Mouse (Mus musculus) midbrain, embryonic 12.5 days (tissue): ENCODE results near the gene Tnfsfm13. TPM values are rescaled to one million over a fixed set of nuclear protein-coding genes. Genes with fewer than 3 reads are reported as not detected.
"Not testable (repeated sequence)": the region's sequence is repeated elsewhere in the genome, so short reads cannot be mapped to it uniquely, and the experiment has no call there.

Experiments used
- ATAC-seq: fragments of 200-750 bp; cut with Nextera tagmentation; 2 replicates; pipeline ENCODE4 v1.8.0; 2017; ENCODE audit warnings: low read depth, moderate TSS enrichment, moderate library complexity; ENCODE audit not compliant: low FRiP score
- H3K27ac ChIP-seq: fragments of 300-500 bp; sonication (generic); replicated peaks from 2 replicates; pipeline ENCODE4 v1.5.1; 2016; ENCODE audit warnings: mild to moderate bottlenecking
- H3K27me3 ChIP-seq: fragments of 300-500 bp; sonication (generic); 2 replicates; pipeline ENCODE4 v1.6.1; 2016; ENCODE audit warnings: mild to moderate bottlenecking
- H3K36me3 ChIP-seq: fragments of 300-500 bp; sonication (generic); 2 replicates; pipeline ENCODE4 v1.6.1; 2016
- H3K4me1 ChIP-seq: fragments of 300-500 bp; sonication (generic); 2 replicates; pipeline ENCODE4 v1.6.1; 2016
- H3K4me2 ChIP-seq: fragments of 300-500 bp; sonication (generic); replicated peaks from 2 replicates; pipeline ENCODE4 v1.6.1; 2016; ENCODE audit warnings: mild to moderate bottlenecking, moderate library complexity
- H3K4me3 ChIP-seq: fragments of 300-500 bp; sonication (generic); 2 replicates; pipeline ENCODE4 v1.5.1; 2016; ENCODE audit warnings: mild to moderate bottlenecking
- H3K9ac ChIP-seq: fragments of 300-500 bp; sonication (generic); replicated peaks from 2 replicates; pipeline ENCODE4 v1.6.1; 2016; ENCODE audit warnings: mild to moderate bottlenecking, moderate library complexity
- H3K9me3 ChIP-seq: fragments of 300-500 bp; sonication (generic); 2 replicates; pipeline ENCODE4 v1.6.1; 2016; ENCODE audit warnings: mild to moderate bottlenecking
- WGBS: fragments of 180-500 bp; shearing (Covaris S2); methylation state at CpG from one replicate; pipeline ENCODE4 v1.1.7; 2016; 5-methylcytosine and 5-hydroxymethylcytosine counted together
- polyA plus RNA-seq: library from polyadenylated mRNA; unstranded; fragments of >200 nt; fragmentation: Nextera tagmentation; extraction: Ambion mirVana; gene quantifications from 2 replicates; pipeline ENCODE4 v1.2.1, GENCODE M21; 2016

Tnfsfm13 gene
- polyA plus RNA-seq, 1 experiment from 2014 or later: 0.65 TPM

- Histone ChIP-seq H3K9ac (no peak overlapping the region), H3K36me3 (no peaks in the 10 kb centered on the region), H3K27me3 (no peaks in the 10 kb centered on the region), H3K4me3 (no peak overlapping the region), H3K4me1 (no peaks in the 10 kb centered on the region), H3K9me3 (no peaks in the 10 kb centered on the region), H3K27ac (no peak overlapping the region), H3K4me2 (no peak overlapping the region)
- 81% methylated on average over 20 of the region's 20 CpGs for WGBS
- no peak for ATAC-seq
Observed at GRCm38 (mm10) chr11:69712954-69713672, 17.2 kb upstream of the Tnfsfm13 start.

- Histone ChIP-seq H3K9ac (no peak overlapping the region), H3K9me3 (no peaks in the 10 kb centered on the region), H3K27me3 (no peaks in the 10 kb centered on the region), H3K36me3 (no peaks in the 10 kb centered on the region), H3K4me3 (no peak overlapping the region), H3K27ac (no peak overlapping the region), H3K4me1 (no peaks in the 10 kb centered on the region), H3K4me2 (no peak overlapping the region)
- 81% methylated on average over 2 of the region's 2 CpGs for WGBS
- no peak for ATAC-seq
Observed at GRCm38 (mm10) chr11:69711082-69711481, 15.2 kb upstream of the Tnfsfm13 start.

- no peaks in the 10 kb centered on the region for H3K4me1 ChIP-seq
- H3K4me2 ChIP-seq: no peak overlapping the region
- 72% methylated on average over 3 of the region's 3 CpGs for WGBS
- H3K27me3 ChIP-seq: no peaks in the 10 kb centered on the region
- H3K9me3 ChIP-seq: no peaks in the 10 kb centered on the region
- no peak overlapping the region for H3K4me3 ChIP-seq
- H3K36me3 ChIP-seq: no peaks in the 10 kb centered on the region
- H3K27ac ChIP-seq: no peak overlapping the region
- ATAC-seq: no peak
- H3K9ac ChIP-seq: no peak overlapping the region
Observed at GRCm38 (mm10) chr11:69710470-69710869, 14.6 kb upstream of the Tnfsfm13 start.

DNA sequence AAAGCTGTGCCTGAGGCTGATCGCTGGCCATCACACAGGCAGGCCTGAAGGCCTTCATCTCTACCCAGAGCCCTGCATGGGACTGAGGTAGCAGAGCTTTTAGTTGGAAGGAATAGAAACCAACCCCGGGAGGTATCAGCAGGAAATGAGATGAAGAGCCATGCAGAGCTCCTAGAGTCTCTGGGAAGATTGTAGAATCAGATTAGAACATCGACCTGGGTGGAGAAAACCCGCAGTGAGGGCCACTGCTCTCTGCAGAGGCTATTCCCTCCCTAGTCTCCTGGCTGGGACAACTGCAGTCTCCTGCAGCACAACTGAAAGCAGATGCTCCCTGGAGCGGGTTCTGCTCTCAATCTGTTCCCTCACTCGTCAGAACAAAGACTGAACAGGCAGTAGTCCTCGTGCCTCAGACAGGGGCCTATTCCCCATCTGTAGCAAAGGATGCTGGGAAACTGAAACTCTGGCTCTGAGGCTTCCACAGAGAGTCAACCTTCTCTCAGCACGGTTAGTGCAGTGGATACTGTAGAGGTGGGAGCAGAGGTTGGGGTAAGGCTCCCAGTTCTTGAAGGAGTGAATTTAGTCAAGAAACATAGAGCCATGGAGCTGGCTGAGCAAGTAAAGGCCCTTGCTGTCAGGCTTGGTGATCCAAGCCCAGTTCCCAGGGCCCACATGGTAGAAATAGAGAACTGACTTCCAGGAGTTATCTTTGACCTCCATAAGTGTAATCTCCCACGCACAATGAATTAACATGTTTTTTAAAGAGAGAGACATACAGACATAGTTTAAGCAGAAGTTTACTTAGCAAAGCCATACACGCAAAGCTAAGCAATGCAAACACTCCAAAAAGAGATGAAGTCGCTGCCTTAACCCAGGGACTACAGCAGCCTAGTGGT is 13.9 kb upstream of the Tnfsfm13 start:
- H3K4me1 ChIP-seq: no peaks in the 10 kb centered on the region
- H3K4me3 ChIP-seq: no peak overlapping the region
- no peak overlapping the region for H3K4me2 ChIP-seq
- H3K27ac ChIP-seq: peak overlapping the region; percentile 21; the same call in 1 of the 2 replicates
- no peak for ATAC-seq
- 52% methylated on average over 11 of the region's 11 CpGs for WGBS
- H3K9me3 ChIP-seq: no peaks in the 10 kb centered on the region
- H3K36me3 ChIP-seq: no peaks in the 10 kb centered on the region
- no peaks in the 10 kb centered on the region for H3K27me3 ChIP-seq
- H3K9ac ChIP-seq: no peak overlapping the region

DNA sequence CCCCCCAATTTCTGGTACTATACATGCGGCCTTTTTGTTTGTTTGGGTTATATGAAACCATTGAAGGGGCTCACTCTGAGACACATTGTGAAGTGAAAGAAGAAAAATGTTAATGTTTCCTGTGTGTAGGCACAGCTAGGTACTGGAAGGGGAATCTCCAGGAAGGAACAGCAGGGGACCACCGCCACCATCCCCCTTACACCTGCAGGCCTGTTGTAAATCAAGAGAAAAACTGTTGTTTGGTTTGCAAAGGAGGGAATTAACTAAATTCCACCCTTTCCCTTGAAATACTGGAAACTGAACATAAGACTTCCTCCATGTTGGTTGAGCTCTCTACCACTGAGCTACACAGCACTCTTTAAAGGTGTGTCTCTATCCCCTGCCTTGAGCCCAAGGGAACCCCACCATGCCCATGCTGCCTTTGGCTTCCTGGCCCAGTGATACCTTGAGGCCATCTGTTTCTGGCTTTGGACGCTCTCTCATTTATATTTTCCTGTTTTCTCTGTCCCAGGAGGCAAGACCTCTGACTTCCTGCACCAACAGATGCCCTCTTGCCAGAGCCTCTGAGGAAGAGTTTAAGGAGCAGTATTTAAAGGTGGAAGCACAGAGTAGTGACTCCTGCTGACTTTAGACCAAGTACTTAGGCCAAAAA is 12.8 kb upstream of the Tnfsfm13 start:
- Histone ChIP-seq H3K4me2 (no peak overlapping the region), H3K27ac (no peak overlapping the region), H3K4me3 (no peak overlapping the region), H3K36me3 (no peaks in the 10 kb centered on the region), H3K4me1 (no peaks in the 10 kb centered on the region), H3K9ac (no peak overlapping the region), H3K9me3 (no peaks in the 10 kb centered on the region), H3K27me3 (no peaks in the 10 kb centered on the region)
- no peak for ATAC-seq
- 82% methylated on average over 3 of the region's 3 CpGs for WGBS

DNA sequence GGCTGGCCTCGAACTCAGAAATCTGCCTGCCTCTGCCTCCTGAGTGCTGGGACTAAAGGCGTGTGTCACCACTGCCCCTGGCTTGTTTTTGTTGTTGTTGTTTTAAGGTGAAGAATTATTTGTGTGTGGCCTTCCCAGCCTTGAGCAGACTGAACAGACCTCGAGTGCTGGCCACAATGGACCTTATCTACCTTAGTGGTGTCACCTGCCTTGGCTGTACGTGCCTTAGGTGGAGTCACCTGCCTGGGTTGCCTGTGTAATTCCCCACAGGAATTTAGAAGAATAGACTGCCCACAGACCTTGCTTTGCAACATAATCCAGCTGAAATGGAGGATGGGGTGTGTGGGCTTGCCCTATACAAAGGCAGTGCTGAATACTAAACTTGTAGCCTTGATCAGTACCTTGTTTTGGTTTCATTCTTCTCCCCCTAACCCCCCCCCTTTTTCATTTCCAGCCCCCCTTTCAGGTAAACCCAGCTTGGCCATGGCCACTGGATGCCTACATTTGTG is 12.0 kb upstream of the Tnfsfm13 start:
- no peak overlapping the region for H3K4me3 ChIP-seq
- ATAC-seq: no peak
- WGBS: 92% methylated on average over 4 of the region's 4 CpGs

GRCm38 (mm10) chr11:69707480-69707847 is 11.6 kb upstream of the Tnfsfm13 start:
- H3K27ac ChIP-seq: no peak overlapping the region
- no peaks in the 10 kb centered on the region for H3K36me3 ChIP-seq
- 85% methylated on average over 4 of the region's 4 CpGs for WGBS
- H3K4me3 ChIP-seq: no peak overlapping the region
- no peak for ATAC-seq
- H3K4me2 ChIP-seq: no peak overlapping the region
- no peaks in the 10 kb centered on the region for H3K9me3 ChIP-seq
- H3K4me1 ChIP-seq: no peaks in the 10 kb centered on the region
- H3K9ac ChIP-seq: no peak overlapping the region
- no peaks in the 10 kb centered on the region for H3K27me3 ChIP-seq

More for the DNA sequence above, 12.0 kb upstream of the Tnfsfm13 start:
- no peaks in the 10 kb centered on the region for H3K36me3 ChIP-seq
- H3K4me2 ChIP-seq: no peak overlapping the region
- H3K27me3 ChIP-seq: no peaks in the 10 kb centered on the region
- no peaks in the 10 kb centered on the region for H3K4me1 ChIP-seq
- H3K9me3 ChIP-seq: no peaks in the 10 kb centered on the region
- no peak overlapping the region for H3K27ac ChIP-seq
- H3K9ac ChIP-seq: no peak overlapping the region

DNA sequence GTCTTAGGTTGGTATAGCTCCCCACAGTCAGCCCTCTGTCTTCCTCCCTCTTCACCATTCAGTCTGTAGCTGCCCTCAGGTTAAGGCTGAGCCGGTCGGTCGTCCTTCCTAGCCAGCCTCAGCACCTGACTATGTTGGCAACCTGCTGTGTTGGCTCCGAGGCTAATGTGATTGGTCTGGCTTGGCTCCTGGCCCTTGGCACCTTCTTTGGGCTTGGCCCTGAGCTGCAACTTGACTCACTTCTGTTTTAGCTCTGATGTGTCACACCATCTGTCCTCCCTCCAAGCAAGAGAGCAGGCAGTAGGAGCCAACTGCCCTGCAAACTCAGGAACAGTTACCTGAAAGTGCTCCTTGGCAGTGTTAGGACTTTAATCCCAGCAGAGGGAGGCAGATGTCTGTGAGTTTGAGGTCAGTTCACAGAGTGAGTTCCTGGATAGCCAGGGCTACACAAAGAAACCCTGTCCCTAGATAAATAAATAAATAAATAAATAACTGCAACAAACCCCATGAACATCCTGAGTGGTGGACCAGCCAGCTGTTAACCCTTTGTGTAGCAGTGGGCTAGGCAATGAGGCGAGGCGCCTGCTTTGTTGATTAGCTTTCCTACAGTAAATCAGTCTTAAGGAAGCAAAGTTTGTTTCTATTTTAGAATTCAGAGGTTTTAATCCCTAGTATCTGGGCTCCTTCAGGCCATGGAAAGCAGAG is 11.0 kb upstream of the Tnfsfm13 start:
- H3K27ac ChIP-seq: no peak overlapping the region
- H3K9ac ChIP-seq: no peak overlapping the region
- H3K9me3 ChIP-seq: no peaks in the 10 kb centered on the region
- H3K4me1 ChIP-seq: no peaks in the 10 kb centered on the region
- no peak overlapping the region for H3K4me2 ChIP-seq
- no peaks in the 10 kb centered on the region for H3K36me3 ChIP-seq
- WGBS: 53% methylated on average over 6 of the region's 6 CpGs
- no peak overlapping the region for H3K4me3 ChIP-seq
- H3K27me3 ChIP-seq: no peaks in the 10 kb centered on the region
- no peak for ATAC-seq

GRCm38 (mm10) chr11:69704613-69705010 is 8.7 kb upstream of the Tnfsfm13 start:
- Histone ChIP-seq H3K27ac (no peak overlapping the region), H3K9ac (no peak overlapping the region), H3K9me3 (no peaks in the 10 kb centered on the region), H3K36me3 (no peaks in the 10 kb centered on the region), H3K4me3 (no peak overlapping the region), H3K4me2 (no peak overlapping the region), H3K27me3 (no peaks in the 10 kb centered on the region), H3K4me1 (no peaks in the 10 kb centered on the region)
- ATAC-seq: no peak
- 52% methylated on average over 2 of the region's 2 CpGs for WGBS

DNA sequence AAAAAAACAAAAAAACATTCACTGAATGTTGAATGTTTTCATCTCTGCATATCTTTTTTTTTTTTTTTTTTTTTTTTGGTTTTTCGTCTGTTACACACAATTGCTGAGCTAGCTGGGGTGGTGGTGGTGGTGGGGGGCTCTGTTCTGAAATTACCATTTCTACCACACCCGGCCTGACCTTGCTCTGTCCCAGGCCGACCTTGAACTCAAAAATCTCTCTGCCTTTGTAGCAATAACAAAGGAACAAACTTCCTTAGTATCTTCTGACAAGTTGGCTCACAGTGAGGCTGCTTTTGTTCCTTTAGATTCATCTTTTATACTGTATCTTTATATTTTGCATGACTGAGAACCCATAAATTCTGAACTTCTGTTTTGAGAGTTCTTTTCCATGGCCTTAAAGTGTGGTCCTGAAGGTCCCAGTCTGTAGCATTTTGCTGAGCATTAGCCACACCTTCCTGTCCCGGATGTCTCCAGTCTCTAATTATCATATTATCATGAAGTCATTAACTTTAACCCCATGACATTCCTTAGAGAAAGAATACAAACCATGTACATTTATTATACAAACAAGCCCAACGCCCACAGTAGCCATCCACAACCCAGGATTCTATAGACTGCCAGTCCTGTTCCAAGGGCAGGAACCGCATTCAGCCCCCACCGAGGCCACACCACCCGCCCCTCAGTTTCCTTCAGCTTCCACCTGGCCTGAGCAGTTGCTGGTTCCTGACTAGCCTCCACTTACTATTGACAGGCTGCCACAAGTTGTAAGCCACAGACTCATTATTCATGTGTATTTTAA is 8.1 kb upstream of the Tnfsfm13 start:
- no peaks in the 10 kb centered on the region for H3K36me3 ChIP-seq
- no peaks in the 10 kb centered on the region for H3K9me3 ChIP-seq
- WGBS: 73% methylated on average over 8 of the region's 8 CpGs
- H3K9ac ChIP-seq: no peak overlapping the region
- no peak overlapping the region for H3K4me2 ChIP-seq
- no peak for ATAC-seq
- H3K27me3 ChIP-seq: no peaks in the 10 kb centered on the region
- H3K4me1 ChIP-seq: no peaks in the 10 kb centered on the region
- H3K27ac ChIP-seq: no peak overlapping the region
- H3K4me3 ChIP-seq: no peak overlapping the region

DNA sequence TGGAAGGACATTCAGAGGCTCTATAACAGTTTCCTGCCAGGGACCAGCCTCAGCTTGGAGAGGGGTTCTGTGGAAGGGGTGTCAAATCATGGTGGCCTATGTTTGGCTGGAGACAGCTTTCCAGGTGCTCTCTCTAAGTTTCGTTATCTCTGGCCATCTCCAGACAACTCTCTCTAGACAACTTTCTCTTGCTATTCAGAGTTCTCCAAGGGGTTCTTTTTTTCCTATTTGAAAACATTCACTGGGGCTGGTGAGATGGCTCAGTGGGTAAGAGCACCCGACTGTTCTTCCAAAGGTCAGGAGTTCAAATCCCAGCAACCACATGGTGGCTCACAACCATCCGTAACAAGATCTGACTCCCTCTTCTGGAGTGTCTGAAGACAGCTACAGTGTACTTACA is 7.5 kb upstream of the Tnfsfm13 start:
- H3K9ac ChIP-seq, H3K4me2 ChIP-seq, H3K9me3 ChIP-seq, H3K27ac ChIP-seq, H3K27me3 ChIP-seq, H3K4me1 ChIP-seq, H3K36me3 ChIP-seq, ATAC-seq, H3K4me3 ChIP-seq: not testable (repeated sequence)
- 74% methylated on average over 2 of the region's 3 CpGs for WGBS
